Mouse (Mus musculus) E14TG2a.4 (cell line): ENCODE results near the gene Slc27a1.

ENCODE experiments used
- CTCF ChIP-seq: conservative IDR thresholded peaks from 2 replicates; pipeline ENCODE4 v1.5.1; 2014; ENCODE audit warnings: low read length
- POU5F1 ChIP-seq: IDR thresholded peaks from 2 replicates; pipeline ENCODE4 v1.6.1; 2014; ENCODE audit warnings: low read length, borderline replicate concordance

GRCm38 (mm10) chr8:71570291-71570954 is 1.7 kb downstream of the Slc27a1 start:
- TF ChIP-seq CTCF: no peak
- TF ChIP-seq POU5F1: no peak
